Mouse (Mus musculus) liver, embryonic 14.5 days (tissue): Measurements from ENCODE around the gene Fam8a1. TPM values are rescaled to one million over a fixed set of nuclear protein-coding genes. Genes with fewer than 3 reads are reported as not detected.

Experiments
- ATAC-seq: fragments of 200-750 bp; cut with Nextera tagmentation; 2 replicates; pipeline ENCODE4 v1.8.0; 2017; ENCODE audit warnings: moderate number of reproducible peaks, mild to moderate bottlenecking, moderate library complexity; ENCODE audit not compliant: insufficient read depth
- DNase-seq, 3 experiments: peaks; one replicate each; pipeline ENCODE4 v3.0.0-alpha.2; 2012 to 2013; ENCODE audit warnings: low read depth in 3 of 3, low spot score in 3 of 3
- H3K27ac ChIP-seq: fragments of 300-500 bp; sonication (generic); 2 replicates; pipeline ENCODE4 v1.5.1; 2014; ENCODE audit warnings: moderate library complexity, mild to moderate bottlenecking, control low read depth, inconsistent platforms
- H3K27me3 ChIP-seq: fragments of 300-500 bp; sonication (generic); 2 replicates; pipeline ENCODE4 v1.6.1; 2014; ENCODE audit warnings: mild to moderate bottlenecking, low read length, moderate library complexity; ENCODE audit not compliant: control insufficient read depth, insufficient read depth
- H3K36me3 ChIP-seq: fragments of 300-500 bp; sonication (generic); replicated peaks from 2 replicates; pipeline ENCODE4 v1.6.1; 2014; ENCODE audit warnings: low read depth; ENCODE audit not compliant: control insufficient read depth, insufficient read depth
- H3K4me1 ChIP-seq, 2 experiments: fragments of 200-500 bp in 1 of 2; fragments of 300-500 bp in 1 of 2; sonication (generic) in 1 of 2; replicated peaks; 2 replicates each; pipeline ENCODE4 v1.6.1; 2012 to 2014; ENCODE audit warnings: antibody characterized with exemption in 1 of 2, inconsistent platforms in 1 of 2, low read length in 1 of 2; ENCODE audit not compliant: control insufficient read depth in 2 of 2, insufficient read depth in 2 of 2
- H3K4me2 ChIP-seq: fragments of 300-500 bp; sonication (generic); 2 replicates; pipeline ENCODE4 v1.6.1; 2014; ENCODE audit warnings: low read depth, mild to moderate bottlenecking, control low read depth, moderate library complexity
- H3K4me3 ChIP-seq, 2 experiments: fragments of 200-500 bp in 1 of 2; fragments of 300-500 bp in 1 of 2; sonication (generic) in 1 of 2; 2 replicates each; pipeline ENCODE4 v1.5.1; 2012 to 2014; ENCODE audit warnings: low read depth in 2 of 2, low read length in 2 of 2, mild to moderate bottlenecking in 2 of 2, control low read depth in 1 of 2, inconsistent platforms in 1 of 2, moderate library complexity in 1 of 2; ENCODE audit not compliant: insufficient read depth in 1 of 2
- H3K9ac ChIP-seq: fragments of 300-500 bp; sonication (generic); replicated peaks from 2 replicates; pipeline ENCODE4 v1.6.1; 2014; ENCODE audit warnings: mild to moderate bottlenecking, control low read depth, moderate library complexity
- H3K9me3 ChIP-seq: fragments of 300-500 bp; sonication (generic); 2 replicates; pipeline ENCODE4 v1.6.1; 2016; ENCODE audit warnings: low read length, mixed read lengths; ENCODE audit not compliant: control insufficient read depth
- CTCF ChIP-seq: IDR thresholded peaks from 2 replicates; pipeline ENCODE4 v1.5.1; 2016; ENCODE audit warnings: antibody characterized with exemption, low read depth, control low read depth
- EP300 ChIP-seq: IDR thresholded peaks from 2 replicates; pipeline ENCODE4 v1.6.1; 2016; ENCODE audit warnings: antibody characterized with exemption, low read depth
- WGBS: fragments of 180-500 bp; shearing (Covaris S2); extraction: QIAGEN DNeasy Blood & Tissue Kit; methylation state at CpG from one replicate; pipeline ENCODE4 v1.1.7; 2014; ENCODE audit not compliant: insufficient replicate concordance; 5-methylcytosine and 5-hydroxymethylcytosine counted together
- polyA plus RNA-seq, 2 experiments: library from polyadenylated mRNA; depleted of rRNA in 1 of 2; stranded (reverse) in 1 of 2; unstranded in 1 of 2; fragments of >200 nt; fragmentation: Nextera tagmentation in 1 of 2; extraction: Ambion mirVana in 1 of 2; gene quantifications; 2 replicates each; pipeline versions ENCODE4 v1.2.1 to v1.2.3; 2012 to 2014

Gene Fam8a1
- polyA plus RNA-seq, 2 experiments: 2.6 to 7.7 TPM

- peaks cover 33% of the 10 kb centered on the region for H3K36me3 ChIP-seq
- H3K27ac ChIP-seq: peak overlapping the region; percentile 10
- WGBS: 15% methylated on average over 9 of the region's 9 CpGs
- DNase-seq (peak in 2 of 3 experiments; percentile 9 to 11), ATAC-seq (peak; percentile 29; the same call in 1 of the 2 replicates)
- peak overlapping the region; percentile 66 to 98 for H3K4me3 ChIP-seq
- peak overlapping the region; percentile 86 for H3K4me2 ChIP-seq
- TF ChIP-seq EP300 (no peak), CTCF (no peak)
- H3K9me3 ChIP-seq: no peaks in the 10 kb centered on the region
- H3K27me3 ChIP-seq: no peaks in the 10 kb centered on the region
- H3K4me1 ChIP-seq: peaks cover 7 to 8% of the 10 kb centered on the region in 2 experiments
- peak overlapping the region; percentile 71 for H3K9ac ChIP-seq
Observed at GRCm38 (mm10) chr13:46670514-46670913, 1.2 kb downstream of the Fam8a1 start.

GRCm38 (mm10) chr13:46674601-46675000, 5.3 kb downstream of the Fam8a1 start:
- no peak for DNase-seq
- H3K4me2 ChIP-seq: no peak overlapping the region

DNA sequence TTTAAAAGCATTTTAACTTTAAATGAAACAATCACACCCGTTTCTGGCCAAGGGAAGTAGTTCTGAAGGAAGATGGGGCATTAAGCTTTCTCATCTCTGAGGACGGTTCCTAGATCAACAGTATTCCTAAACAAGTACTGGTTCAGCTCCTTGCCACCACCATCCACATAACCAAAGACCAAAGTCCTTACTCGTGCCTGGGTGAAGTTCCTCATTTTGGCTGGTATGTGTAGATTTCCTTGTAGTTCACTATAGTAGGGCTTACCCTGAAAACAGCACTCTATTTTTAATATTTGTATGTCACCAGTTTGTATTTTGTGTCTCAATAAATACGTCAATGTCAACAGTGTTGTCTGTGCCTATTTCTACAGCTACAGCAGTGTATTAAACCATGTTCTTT, 8.4 kb downstream of the Fam8a1 start:
- Histone ChIP-seq H3K27me3 (no peaks in the 10 kb centered on the region), H3K4me1 (no peaks in the 10 kb centered on the region), H3K27ac (no peak overlapping the region), H3K4me2 (no peak overlapping the region), H3K9ac (no peak overlapping the region), H3K4me3 (no peak overlapping the region), H3K36me3 (peaks cover 69% of the 10 kb centered on the region), H3K9me3 (no peaks in the 10 kb centered on the region)
- no peak for ATAC-seq
- no peak for DNase-seq
- WGBS: 78% methylated on average over 4 of the region's 4 CpGs
- TF ChIP-seq EP300 (no peak), CTCF (no peak)

More at GRCm38 (mm10) chr13:46674601-46675000, 5.3 kb downstream of the Fam8a1 start:
- ATAC-seq: no peak
- H3K9ac ChIP-seq: no peak overlapping the region
- H3K27me3 ChIP-seq: no peaks in the 10 kb centered on the region
- TF ChIP-seq CTCF (no peak), EP300 (no peak)
- H3K4me3 ChIP-seq: no peak overlapping the region
- 77% methylated on average over 2 of the region's 2 CpGs for WGBS
- H3K4me1 ChIP-seq: peaks cover 4 to 7% of the 10 kb centered on the region in 2 experiments
- peaks cover 56% of the 10 kb centered on the region for H3K36me3 ChIP-seq
- no peaks in the 10 kb centered on the region for H3K9me3 ChIP-seq
- no peak overlapping the region for H3K27ac ChIP-seq

DNA sequence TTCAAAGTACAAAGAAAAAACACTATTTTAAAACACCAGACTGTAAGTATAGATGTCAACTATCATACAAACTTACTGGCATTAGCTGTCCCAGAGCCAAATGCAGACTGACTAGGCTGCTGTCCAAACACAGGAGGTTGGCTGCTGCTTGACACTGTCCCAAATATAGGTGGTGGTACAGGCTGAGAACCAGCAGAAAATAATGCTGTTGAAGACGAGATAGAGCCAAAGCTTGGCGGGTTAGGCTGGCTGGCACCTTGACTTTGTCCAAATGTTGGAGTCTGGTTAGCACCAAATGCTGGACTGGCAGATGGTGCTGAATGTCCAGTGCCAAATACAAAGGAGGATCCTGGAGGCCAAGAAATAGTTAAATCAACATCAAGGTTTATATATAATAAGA, 13.6 kb downstream of the Fam8a1 start:
- Histone ChIP-seq H3K36me3 (peaks cover 82% of the 10 kb centered on the region), H3K27me3 (no peaks in the 10 kb centered on the region), H3K9me3 (no peaks in the 10 kb centered on the region), H3K9ac (no peak overlapping the region), H3K4me1 (no peaks in the 10 kb centered on the region), H3K4me2 (no peak overlapping the region), H3K27ac (no peak overlapping the region), H3K4me3 (no peak overlapping the region)
- 71% methylated on average over 2 of the region's 2 CpGs for WGBS
- TF ChIP-seq EP300 (no peak), CTCF (no peak)
- DNase-seq (no peak), ATAC-seq (no peak)

DNA sequence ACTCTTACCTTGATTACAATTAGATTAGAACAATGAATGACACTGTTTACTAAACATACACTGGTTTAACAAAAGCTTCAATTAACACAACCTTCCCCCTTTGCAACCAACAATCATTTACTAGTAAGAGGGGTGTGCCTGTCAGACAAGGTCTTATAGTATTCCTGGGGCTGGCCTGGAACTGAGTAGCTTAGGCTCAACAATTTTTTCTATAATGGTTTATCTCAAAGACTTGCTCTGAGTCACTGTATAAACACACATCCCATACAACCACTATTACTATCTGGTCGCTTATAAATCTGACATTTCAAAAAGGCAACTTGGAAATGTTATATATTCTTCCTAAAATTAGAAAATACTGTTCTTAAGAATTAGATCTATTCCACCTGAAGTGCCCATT, 14.0 kb downstream of the Fam8a1 start:
- no peaks in the 10 kb centered on the region for H3K4me1 ChIP-seq
- H3K27me3 ChIP-seq: no peaks in the 10 kb centered on the region
- TF ChIP-seq CTCF (no peak), EP300 (no peak)
- no peaks in the 10 kb centered on the region for H3K9me3 ChIP-seq
- H3K4me3 ChIP-seq: no peak overlapping the region
- no peak for ATAC-seq
- H3K27ac ChIP-seq: no peak overlapping the region
- no peak overlapping the region for H3K4me2 ChIP-seq
- no peak for DNase-seq
- H3K36me3 ChIP-seq: peaks cover 82% of the 10 kb centered on the region
- 68% methylated on average over 1 of the region's 1 CpGs for WGBS
- H3K9ac ChIP-seq: no peak overlapping the region
